Mouse (Mus musculus) heart, adult 2 months (tissue): ENCODE results near the gene Zc3h10.

Experiments used
- CTCF ChIP-seq: fragments of 200-600 bp; IDR thresholded peaks from 2 replicates; pipeline ENCODE4 v1.8.1; 2022; ENCODE audit warnings: antibody characterized with exemption, mild to moderate bottlenecking, moderate library complexity
- EP300 ChIP-seq: fragments of 200-500 bp; IDR thresholded peaks from 2 replicates; pipeline ENCODE4 v1.6.1; 2011; ENCODE audit warnings: low read depth, low read length, control low read depth; ENCODE audit not compliant: insufficient read depth
- POLR2A ChIP-seq: fragments of 200-500 bp; IDR thresholded peaks from 2 replicates; pipeline ENCODE4 v1.6.1; 2011; ENCODE audit warnings: mild to moderate bottlenecking, low read depth, low read length, control low read depth; ENCODE audit not compliant: insufficient read depth

- TF ChIP-seq CTCF (no peak), EP300 (no peak), POLR2A (no peak)
Measured at GRCm38 (mm10) chr10:128503532-128503931, 44.0 kb downstream of the Zc3h10 start.
